Mouse (Mus musculus) lung, postnatal 0 days (tissue): ENCODE data around the gene Acap1.

ENCODE experiments used
- CTCF ChIP-seq: IDR thresholded peaks from 2 replicates; pipeline ENCODE4 v1.5.1; 2016; ENCODE audit warnings: antibody characterized with exemption, mild to moderate bottlenecking
- EP300 ChIP-seq: IDR thresholded peaks from 2 replicates; pipeline ENCODE4 v1.6.1; 2016; ENCODE audit warnings: antibody characterized with exemption, mild to moderate bottlenecking, control low read depth

DNA sequence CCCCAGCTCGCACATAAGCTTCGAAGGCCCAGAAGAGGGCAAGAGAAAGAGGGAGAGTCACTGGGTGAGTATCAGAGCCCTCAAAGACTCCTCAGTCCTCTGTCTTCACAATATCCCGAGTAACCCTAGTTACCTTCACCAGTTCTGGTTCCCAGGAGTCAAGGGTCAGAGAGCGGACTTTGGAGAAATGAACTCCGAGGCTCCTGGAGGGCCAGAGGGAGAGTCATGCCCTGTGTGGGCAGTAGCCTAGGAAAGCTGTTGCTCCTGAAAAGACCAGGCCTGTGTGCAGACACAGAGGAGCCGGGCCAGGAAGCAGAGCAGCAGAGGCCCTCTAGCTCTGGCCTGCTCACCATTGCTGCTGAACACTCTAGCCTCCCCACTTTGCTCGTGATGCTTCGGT, 10.7 kb downstream of the Acap1 start:
- TF ChIP-seq CTCF (no peak), EP300 (no peak)
